Mouse (Mus musculus): ENCODE data around the gene Fstl3. TPM values are rescaled to one million over a fixed set of nuclear protein-coding genes. Genes with fewer than 3 reads are reported as not detected.
A peak's percentile ranks its signal among the peaks of the same experiment; 100 is the strongest.

The Fstl3 gene
- polyA plus RNA-seq, 1 experiment from 2014 or later, result 22.6 TPM

DNA sequence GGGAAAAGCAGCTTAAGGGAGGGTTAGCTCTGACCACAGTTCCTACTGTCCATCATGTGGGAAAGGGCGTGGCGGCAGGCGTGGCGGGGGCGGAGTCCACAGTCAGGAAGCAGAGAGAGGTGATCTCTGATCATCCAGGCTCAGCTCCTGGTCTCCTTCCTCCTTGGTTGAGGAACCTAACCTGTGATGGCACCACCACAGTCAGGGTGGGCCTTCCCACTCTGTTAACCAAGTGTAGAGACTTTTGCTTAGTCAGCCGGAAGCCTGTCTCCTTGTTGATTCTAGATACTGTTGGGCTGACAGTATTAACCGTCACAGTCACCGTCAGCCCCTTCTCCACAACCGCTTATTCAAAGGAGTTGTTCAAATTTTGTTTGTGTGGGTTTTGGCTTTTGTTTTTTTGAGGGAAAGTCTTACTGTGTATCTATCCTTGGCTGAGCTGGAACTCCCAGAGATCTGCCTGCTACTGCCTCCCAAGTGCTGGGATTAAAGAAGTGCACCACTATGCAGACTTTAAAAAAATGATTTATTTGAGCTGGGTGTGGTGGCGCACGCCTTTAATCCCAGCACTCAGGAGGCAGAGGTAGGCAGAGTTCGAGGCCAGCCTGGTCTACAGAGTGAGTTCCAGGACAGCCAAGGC lies 21.3 kb downstream of the Fstl3 start:
- H3K4me2 ChIP-seq (ENCODE audit: low read depth, low read length), result no peak overlapping the region
- no peaks in the 10 kb centered on the region for H3K9me3 ChIP-seq (replicated peaks; ENCODE audit: control insufficient read depth, low read length)
- H3K4me1 ChIP-seq (ENCODE audit: control insufficient read depth, insufficient read depth, low read length), result peaks cover 26% of the 10 kb centered on the region
- H3K9ac ChIP-seq (ENCODE audit: low read length), result no peak overlapping the region
- WGBS, result 85% methylated on average over 12 of the region's 12 CpGs
- no peak overlapping the region; the same call in 1 of the 2 replicates for H3K27ac ChIP-seq (ENCODE audit: low read length)
- no peaks in the 10 kb centered on the region for H3K36me3 ChIP-seq (ENCODE audit: control insufficient read depth, insufficient read depth)
- no peaks in the 10 kb centered on the region for H3K27me3 ChIP-seq (ENCODE audit: control insufficient read depth, insufficient read depth, low read length)
- no peak overlapping the region for H3K4me3 ChIP-seq (ENCODE audit: low read length)
- no peak for ATAC-seq (replicated peaks; ENCODE audit: extremely low read depth, insufficient read depth, low FRiP score)

DNA sequence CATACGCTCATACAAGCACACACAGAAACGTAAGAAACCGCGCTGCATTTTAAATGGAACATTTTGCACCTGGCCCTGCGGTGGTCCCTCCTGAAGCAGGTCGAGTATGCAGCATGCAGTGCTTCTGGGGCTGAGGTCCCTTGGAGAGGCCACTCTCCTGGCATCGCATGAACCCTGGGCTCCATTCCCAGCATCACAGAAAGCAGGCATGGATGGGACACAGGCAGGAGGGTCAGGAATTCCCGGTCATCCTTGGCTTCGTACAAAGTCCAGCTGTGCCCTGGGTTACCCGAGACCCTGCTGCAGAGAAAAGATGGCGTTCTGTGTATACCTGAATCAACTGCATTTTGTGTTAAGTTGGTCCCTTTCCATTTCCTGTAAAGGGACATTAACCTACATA lies 23.4 kb downstream of the Fstl3 start:
- no peak overlapping the region for H3K27ac ChIP-seq (ENCODE audit: low read length)
- H3K36me3 ChIP-seq (ENCODE audit: control insufficient read depth, insufficient read depth), result no peaks in the 10 kb centered on the region
- no peak for ATAC-seq (replicated peaks; ENCODE audit: extremely low read depth, insufficient read depth, low FRiP score)
- no peak overlapping the region for H3K9ac ChIP-seq (ENCODE audit: low read length)
- no peak overlapping the region for H3K4me2 ChIP-seq (ENCODE audit: low read depth, low read length)
- no peaks in the 10 kb centered on the region for H3K27me3 ChIP-seq (ENCODE audit: control insufficient read depth, insufficient read depth, low read length)
- H3K4me1 ChIP-seq (ENCODE audit: control insufficient read depth, insufficient read depth, low read length), result peaks cover 16% of the 10 kb centered on the region
- H3K4me3 ChIP-seq (ENCODE audit: low read length), result no peak overlapping the region
- no peaks in the 10 kb centered on the region for H3K9me3 ChIP-seq (replicated peaks; ENCODE audit: control insufficient read depth, low read length)
- WGBS, result 74% methylated on average over 11 of the region's 11 CpGs

DNA sequence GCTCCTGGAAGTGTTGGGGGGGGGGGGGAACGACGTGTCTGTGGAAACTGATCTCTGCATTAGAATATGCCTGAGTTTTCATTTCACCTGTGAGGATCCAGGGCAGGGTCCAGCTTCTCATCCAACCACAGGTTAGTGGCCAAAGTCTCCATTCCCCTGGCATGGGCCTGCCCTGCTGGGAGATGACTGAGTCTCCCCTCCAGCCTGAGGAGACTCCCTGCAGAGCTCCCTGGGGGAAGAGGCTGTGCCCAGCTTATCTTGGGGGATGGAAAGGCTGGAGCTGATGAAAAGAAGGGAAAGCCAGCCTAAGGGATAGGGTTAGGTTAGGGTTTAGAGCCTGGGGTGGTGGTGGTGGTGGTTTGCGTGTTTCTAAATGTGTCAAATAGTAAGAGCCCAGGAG lies 24.8 kb downstream of the Fstl3 start:
- no peaks in the 10 kb centered on the region for H3K9me3 ChIP-seq (replicated peaks; ENCODE audit: control insufficient read depth, low read length)
- H3K9ac ChIP-seq (ENCODE audit: low read length), result no peak overlapping the region
- ATAC-seq (replicated peaks; ENCODE audit: extremely low read depth, insufficient read depth, low FRiP score), result no peak
- H3K36me3 ChIP-seq (ENCODE audit: control insufficient read depth, insufficient read depth), result no peaks in the 10 kb centered on the region
- H3K4me1 ChIP-seq (ENCODE audit: control insufficient read depth, insufficient read depth, low read length), result peaks cover 16% of the 10 kb centered on the region
- no peak overlapping the region for H3K4me3 ChIP-seq (ENCODE audit: low read length)
- no peak overlapping the region for H3K4me2 ChIP-seq (ENCODE audit: low read depth, low read length)
- 36% methylated on average over 3 of the region's 3 CpGs for WGBS
- H3K27me3 ChIP-seq (ENCODE audit: control insufficient read depth, insufficient read depth, low read length), result no peaks in the 10 kb centered on the region
- no peak overlapping the region for H3K27ac ChIP-seq (ENCODE audit: low read length)

DNA sequence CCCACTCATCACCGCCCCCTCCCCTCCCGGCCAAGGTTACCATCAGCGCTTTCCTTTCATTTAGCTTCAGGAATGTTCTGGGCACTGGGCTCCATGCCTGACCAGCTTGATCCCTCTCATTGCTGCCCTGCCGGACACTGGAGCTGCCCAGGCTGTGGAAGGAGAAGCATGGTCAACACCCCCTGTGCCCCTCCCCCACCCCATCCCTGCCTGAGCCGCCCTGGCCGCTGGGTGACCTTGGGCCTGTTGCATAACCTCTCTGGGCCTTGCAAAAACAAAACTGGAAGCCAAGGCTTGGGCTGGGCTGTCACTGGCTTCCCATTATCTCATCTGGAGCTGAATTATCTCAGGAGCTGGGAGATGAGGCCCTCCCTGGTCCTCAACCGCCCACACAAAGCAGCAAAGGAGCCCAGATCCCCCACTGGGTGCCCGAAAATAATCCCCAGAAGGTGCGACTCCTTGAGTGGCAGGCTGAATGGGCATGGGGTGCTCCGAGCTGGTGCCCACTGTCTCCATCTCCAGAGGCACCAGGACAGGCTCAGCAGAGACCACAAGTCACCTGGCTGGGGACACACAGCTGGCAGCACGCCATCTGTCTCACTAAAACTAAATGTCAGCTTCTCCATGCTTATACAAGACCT lies 25.4 kb downstream of the Fstl3 start:
- no peak overlapping the region for H3K4me2 ChIP-seq (ENCODE audit: low read depth, low read length)
- peaks cover 13% of the 10 kb centered on the region for H3K4me1 ChIP-seq (ENCODE audit: control insufficient read depth, insufficient read depth, low read length)

GRCm38 (mm10) chr10:79803716-79804323 lies 26.7 kb downstream of the Fstl3 start:
- Histone ChIP-seq H3K9ac (ENCODE audit: low read length) (no peak overlapping the region), H3K27me3 (ENCODE audit: control insufficient read depth, insufficient read depth, low read length) (no peaks in the 10 kb centered on the region), H3K36me3 (ENCODE audit: control insufficient read depth, insufficient read depth) (no peaks in the 10 kb centered on the region), H3K9me3 (replicated peaks; ENCODE audit: control insufficient read depth, low read length) (no peaks in the 10 kb centered on the region), H3K27ac (ENCODE audit: low read length) (no peak overlapping the region), H3K4me1 (ENCODE audit: control insufficient read depth, insufficient read depth, low read length) (peaks cover 13% of the 10 kb centered on the region), H3K4me3 (ENCODE audit: low read length) (no peak overlapping the region), H3K4me2 (ENCODE audit: low read depth, low read length) (no peak overlapping the region; the same call in 1 of the 2 replicates)
- WGBS, result 26% methylated on average over 29 of the region's 29 CpGs
- ATAC-seq (replicated peaks; ENCODE audit: extremely low read depth, insufficient read depth, low FRiP score), result no peak

More for the DNA sequence above, 25.4 kb downstream of the Fstl3 start:
- Histone ChIP-seq H3K27ac (ENCODE audit: low read length) (no peak overlapping the region), H3K36me3 (ENCODE audit: control insufficient read depth, insufficient read depth) (no peaks in the 10 kb centered on the region), H3K9me3 (replicated peaks; ENCODE audit: control insufficient read depth, low read length) (no peaks in the 10 kb centered on the region), H3K27me3 (ENCODE audit: control insufficient read depth, insufficient read depth, low read length) (no peaks in the 10 kb centered on the region), H3K9ac (ENCODE audit: low read length) (0 out of 2 replicates have a peak overlapping the region, but pooled peaks have one; percentile 6), H3K4me3 (ENCODE audit: low read length) (no peak overlapping the region)
- WGBS, result 30% methylated on average over 11 of the region's 11 CpGs
- ATAC-seq (replicated peaks; ENCODE audit: extremely low read depth, insufficient read depth, low FRiP score), result peak; percentile 14; the same call in 1 of the 2 replicates

DNA sequence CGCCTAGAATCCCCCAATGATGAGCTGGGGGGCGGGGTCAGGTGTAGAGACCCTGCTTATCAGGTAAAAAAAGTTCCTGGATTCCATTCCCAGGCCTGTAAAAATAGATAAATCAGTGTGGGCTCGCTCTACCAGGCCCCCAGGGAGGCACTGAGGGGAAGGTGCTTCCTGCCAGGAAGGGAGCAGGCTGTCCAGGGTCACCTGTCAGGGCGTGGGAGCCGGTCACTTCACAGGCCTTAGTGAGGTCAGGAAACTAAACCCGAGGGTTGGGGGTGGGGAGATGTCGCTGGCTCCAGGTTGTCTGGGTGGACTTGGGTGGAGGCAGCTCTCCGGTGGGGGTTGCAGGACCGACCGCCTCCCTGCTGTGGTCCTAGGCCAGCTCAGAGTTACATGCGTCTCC lies 28.6 kb downstream of the Fstl3 start:
- no peak overlapping the region; the same call in 1 of the 2 replicates for H3K9ac ChIP-seq (ENCODE audit: low read length)
- H3K9me3 ChIP-seq (replicated peaks; ENCODE audit: control insufficient read depth, low read length), result no peaks in the 10 kb centered on the region
- ATAC-seq (replicated peaks; ENCODE audit: extremely low read depth, insufficient read depth, low FRiP score), result peak; percentile 59
- peak overlapping the region; percentile 84 for H3K27ac ChIP-seq (ENCODE audit: low read length)
- peaks cover 13% of the 10 kb centered on the region for H3K4me1 ChIP-seq (ENCODE audit: control insufficient read depth, insufficient read depth, low read length)
- H3K4me3 ChIP-seq (ENCODE audit: low read length), result peak overlapping the region; percentile 8; the same call in 1 of the 2 replicates
- WGBS, result 44% methylated on average over 11 of the region's 11 CpGs
- peak overlapping the region; percentile 43 for H3K4me2 ChIP-seq (ENCODE audit: low read depth, low read length)
- no peaks in the 10 kb centered on the region for H3K27me3 ChIP-seq (ENCODE audit: control insufficient read depth, insufficient read depth, low read length)
- no peaks in the 10 kb centered on the region for H3K36me3 ChIP-seq (ENCODE audit: control insufficient read depth, insufficient read depth)

GRCm38 (mm10) chr10:79806331-79806730 lies 29.3 kb downstream of the Fstl3 start:
- 74% methylated on average over 9 of the region's 9 CpGs for WGBS
- no peak for ATAC-seq (replicated peaks; ENCODE audit: extremely low read depth, insufficient read depth, low FRiP score)
- H3K9ac ChIP-seq (ENCODE audit: low read length), result peak overlapping the region; percentile 17; the same call in 1 of the 2 replicates

DNA sequence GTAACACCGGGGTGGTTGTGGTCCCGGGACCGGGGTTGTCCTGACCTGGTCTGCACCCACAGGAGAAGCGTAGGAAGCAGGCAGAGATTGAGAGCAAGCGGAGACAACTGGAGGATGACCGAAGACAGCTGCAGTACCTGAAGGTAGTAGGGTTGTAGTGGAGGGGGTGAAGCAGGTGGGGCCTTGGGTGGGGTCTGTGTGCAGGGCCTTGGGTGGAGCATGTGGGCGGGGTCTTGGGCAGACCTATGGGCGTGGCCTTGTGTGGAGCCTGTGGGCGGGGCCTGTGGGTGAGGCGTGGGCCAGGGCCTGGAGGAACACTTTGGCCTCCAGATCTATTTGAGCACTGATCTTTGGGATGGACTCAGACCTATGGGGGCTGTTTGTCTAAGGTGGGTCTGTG lies 29.9 kb downstream of the Fstl3 start:
- no peaks in the 10 kb centered on the region for H3K36me3 ChIP-seq (ENCODE audit: control insufficient read depth, insufficient read depth)
- H3K9me3 ChIP-seq (replicated peaks; ENCODE audit: control insufficient read depth, low read length), result no peaks in the 10 kb centered on the region
- peaks cover 13% of the 10 kb centered on the region for H3K4me1 ChIP-seq (ENCODE audit: control insufficient read depth, insufficient read depth, low read length)
- peak overlapping the region; percentile 27 for H3K4me3 ChIP-seq (ENCODE audit: low read length)
- no peak overlapping the region for H3K9ac ChIP-seq (ENCODE audit: low read length)
- WGBS, result 70% methylated on average over 10 of the region's 10 CpGs
- ATAC-seq (replicated peaks; ENCODE audit: extremely low read depth, insufficient read depth, low FRiP score), result no peak; the same call in 1 of the 2 replicates
- no peaks in the 10 kb centered on the region for H3K27me3 ChIP-seq (ENCODE audit: control insufficient read depth, insufficient read depth, low read length)
- H3K4me2 ChIP-seq (ENCODE audit: low read depth, low read length), result peak overlapping the region; percentile 43
- peak overlapping the region; percentile 84 for H3K27ac ChIP-seq (ENCODE audit: low read length)

More at GRCm38 (mm10) chr10:79806331-79806730, 29.3 kb downstream of the Fstl3 start:
- Histone ChIP-seq H3K9me3 (replicated peaks; ENCODE audit: control insufficient read depth, low read length) (no peaks in the 10 kb centered on the region), H3K27me3 (ENCODE audit: control insufficient read depth, insufficient read depth, low read length) (no peaks in the 10 kb centered on the region), H3K27ac (ENCODE audit: low read length) (peak overlapping the region; percentile 84), H3K4me1 (ENCODE audit: control insufficient read depth, insufficient read depth, low read length) (peaks cover 13% of the 10 kb centered on the region), H3K4me3 (ENCODE audit: low read length) (peak overlapping the region; percentile 8), H3K4me2 (ENCODE audit: low read depth, low read length) (peak overlapping the region; percentile 43), H3K36me3 (ENCODE audit: control insufficient read depth, insufficient read depth) (no peaks in the 10 kb centered on the region)

GRCm38 (mm10) chr10:79807826-79808225 lies 30.8 kb downstream of the Fstl3 start:
- no peaks in the 10 kb centered on the region for H3K36me3 ChIP-seq (ENCODE audit: control insufficient read depth, insufficient read depth)
- H3K4me1 ChIP-seq (ENCODE audit: control insufficient read depth, insufficient read depth, low read length), result peaks cover 5% of the 10 kb centered on the region; the same call in 1 of the 2 replicates
- H3K9me3 ChIP-seq (replicated peaks; ENCODE audit: control insufficient read depth, low read length), result no peaks in the 10 kb centered on the region
- WGBS, result 63% methylated on average over 11 of the region's 11 CpGs
- peak; percentile 12; the same call in 1 of the 2 replicates for ATAC-seq (replicated peaks; ENCODE audit: extremely low read depth, insufficient read depth, low FRiP score)
- H3K27me3 ChIP-seq (ENCODE audit: control insufficient read depth, insufficient read depth, low read length), result no peaks in the 10 kb centered on the region
- no peak overlapping the region for H3K9ac ChIP-seq (ENCODE audit: low read length)
- peak overlapping the region; percentile 84 for H3K27ac ChIP-seq (ENCODE audit: low read length)
- H3K4me2 ChIP-seq (ENCODE audit: low read depth, low read length), result peak overlapping the region; percentile 43
- no peak overlapping the region; the same call in 1 of the 2 replicates for H3K4me3 ChIP-seq (ENCODE audit: low read length)

Data from heart, embryonic 16.5 days (tissue).